Mouse (Mus musculus): ENCODE data around the gene Micall1. TPM values are rescaled to one million over a fixed set of nuclear protein-coding genes. Genes with fewer than 3 reads are reported as not detected.

Micall1 gene
- polyA plus RNA-seq (2021; fragmentation: Nextera tagmentation), result 3.3 and 3.8 TPM in 2 replicates
- long read RNA-seq, experiment 1, partial matches to known transcripts, result 1 of 15 reads
- long read RNA-seq, experiment 1, other reads (novel, unspliced or antisense), result 14 of 15 reads
- long read RNA-seq, experiment 2, full-length matches to known transcripts, result 8 of 46 reads
- long read RNA-seq, experiment 2, partial matches to known transcripts, result 33 of 46 reads
- long read RNA-seq, experiment 2, other reads (novel, unspliced or antisense), result 5 of 46 reads

GRCm38 (mm10) chr15:79108421-79109320 lies at the start of gene Micall1:
Gene Micall1, plus strand, starts transcription at chr15:79108898.

GRCm38 (mm10) chr15:79062376-79063159 lies 46.1 kb upstream of the Micall1 start, which contains the start of gene Ankrd54:
Gene Ankrd54, minus strand, starts transcription at chr15:79062893.

GRCm38 (mm10) chr15:79074913-79075532 lies 33.7 kb upstream of the Micall1 start, which contains the start of gene Eif3l:
Gene Eif3l, plus strand, starts transcription at chr15:79075179.

GRCm38 (mm10) chr15:79140866-79141565 lies 32.3 kb downstream of the Micall1 start, which contains the start of the genes Polr2f and 1700088E04Rik:
Gene Polr2f, plus strand, starts transcription at chr15:79141009.
Gene 1700088E04Rik, minus strand, starts transcription at chr15:79141253.

GRCm38 (mm10) chr15:79165140-79165539 lies 56.4 kb downstream of the Micall1 start, which contains the start of gene Sox10:
Gene Sox10, minus strand, starts transcription at chr15:79165240.

Other genes with a start within 250 kb of the Micall1 start
- 6.6 and 7.5 TPM in 2 replicates for gene Gga1, start 231.7 kb upstream of the Micall1 start, polyA plus RNA-seq (2021; fragmentation: Nextera tagmentation)
- gene Gm49510, start 209.2 kb upstream of the Micall1 start, polyA plus RNA-seq (2021; fragmentation: Nextera tagmentation), result 0.13 and 0.19 TPM in 2 replicates
- gene Sh3bp1, start 209.1 kb upstream of the Micall1 start, polyA plus RNA-seq (2021; fragmentation: Nextera tagmentation), result 2.8 and 4.3 TPM in 2 replicates
- 117 and 170 TPM in 2 replicates for gene Pdxp, start 195.0 kb upstream of the Micall1 start, polyA plus RNA-seq (2021; fragmentation: Nextera tagmentation)
- 98.4 and 125 TPM in 2 replicates for gene Lgals1, start 182.2 kb upstream of the Micall1 start, polyA plus RNA-seq (2021; fragmentation: Nextera tagmentation)
- gene Nol12, start 174.0 kb upstream of the Micall1 start, polyA plus RNA-seq (2021; fragmentation: Nextera tagmentation), result 43.1 and 48.4 TPM in 2 replicates
- 4.4 and 5.7 TPM in 2 replicates for gene Triobp, start 161.2 kb upstream of the Micall1 start, polyA plus RNA-seq (2021; fragmentation: Nextera tagmentation)
- gene H1f0, start 80.4 kb upstream of the Micall1 start, polyA plus RNA-seq (2021; fragmentation: Nextera tagmentation), result 65.5 and 70.9 TPM in 2 replicates
- 0.23 TPM in 2 replicates for gene Galr3, start 67.0 kb upstream of the Micall1 start, polyA plus RNA-seq (2021; fragmentation: Nextera tagmentation)
- gene Ankrd54, start 46.0 kb upstream of the Micall1 start, polyA plus RNA-seq (2021; fragmentation: Nextera tagmentation), result 28.0 and 29.8 TPM in 2 replicates
- 100 and 106 TPM in 2 replicates for gene Eif3l, start 33.7 kb upstream of the Micall1 start, polyA plus RNA-seq (2021; fragmentation: Nextera tagmentation)
- 156 and 172 TPM in 2 replicates for gene Polr2f, start 32.1 kb downstream of the Micall1 start, polyA plus RNA-seq (2021; fragmentation: Nextera tagmentation)
- 18.0 and 24.6 TPM in 2 replicates for gene 1700088E04Rik, start 32.4 kb downstream of the Micall1 start, polyA plus RNA-seq (2021; fragmentation: Nextera tagmentation)
- gene Sox10, start 56.3 kb downstream of the Micall1 start, polyA plus RNA-seq (2021; fragmentation: Nextera tagmentation), result 8.4 and 10.3 TPM in 2 replicates
- 12.5 and 14.9 TPM in 2 replicates for gene Pick1, start 120.3 kb downstream of the Micall1 start, polyA plus RNA-seq (2021; fragmentation: Nextera tagmentation)
- 0.25 TPM in 1 of 2 replicates, not detected in the other for gene Gm49486, start 120.5 kb downstream of the Micall1 start, polyA plus RNA-seq (2021; fragmentation: Nextera tagmentation)
- 5.2 TPM in 1 of 2 replicates, not detected in the other for gene Slc16a8, start 145.9 kb downstream of the Micall1 start, polyA plus RNA-seq (2021; fragmentation: Nextera tagmentation)
- 3.8 and 4.6 TPM in 2 replicates for gene Baiap2l2, start 176.6 kb downstream of the Micall1 start, polyA plus RNA-seq (2021; fragmentation: Nextera tagmentation)
- 9.0 and 9.6 TPM in 2 replicates for gene Pla2g6, start 219.5 kb downstream of the Micall1 start, polyA plus RNA-seq (2021; fragmentation: Nextera tagmentation)
- 0.23 and 0.28 TPM in 2 replicates for gene Maff, start 237.7 kb downstream of the Micall1 start, polyA plus RNA-seq (2021; fragmentation: Nextera tagmentation)

Data from layer of hippocampus, adult 6 months (tissue).